Mouse (Mus musculus) stomach, embryonic 14.5 days (tissue): ENCODE measurements around the gene Rcn2. TPM values are rescaled to one million over a fixed set of nuclear protein-coding genes. Genes with fewer than 3 reads are reported as not detected.
A peak's percentile ranks its signal among the peaks of the same experiment; 100 is the strongest.

Experiments
- ATAC-seq: fragments of 200-750 bp; cut with Nextera tagmentation; 2 replicates; pipeline ENCODE4 v1.8.0; 2017; ENCODE audit warnings: low read depth, moderate TSS enrichment; ENCODE audit not compliant: insufficient number of reproducible peaks, insufficient read depth, low FRiP score
- H3K27ac ChIP-seq: fragments of 300-500 bp; sonication (generic); 2 replicates; pipeline ENCODE4 v1.5.1; 2014; ENCODE audit warnings: mild to moderate bottlenecking, low read length, moderate library complexity, mixed read lengths
- H3K27me3 ChIP-seq: fragments of 300-500 bp; sonication (generic); 2 replicates; pipeline ENCODE4 v1.6.1; 2014; ENCODE audit warnings: low read length, control low read depth, mixed read lengths; ENCODE audit not compliant: control insufficient read depth, insufficient read depth
- H3K36me3 ChIP-seq: fragments of 300-500 bp; sonication (generic); 2 replicates; pipeline ENCODE4 v1.6.1; 2014; ENCODE audit warnings: mild to moderate bottlenecking, control low read depth, low read length, moderate library complexity, mixed read lengths; ENCODE audit not compliant: control insufficient read depth, insufficient read depth
- H3K4me1 ChIP-seq: fragments of 300-500 bp; sonication (generic); 2 replicates; pipeline ENCODE4 v1.6.1; 2014; ENCODE audit warnings: low read length, control low read depth, mixed read lengths; ENCODE audit not compliant: control insufficient read depth, insufficient read depth
- H3K4me2 ChIP-seq: fragments of 300-500 bp; sonication (generic); replicated peaks from 2 replicates; pipeline ENCODE4 v1.6.1; 2014; ENCODE audit warnings: low read depth, low read length, control low read depth
- H3K4me3 ChIP-seq: fragments of 300-500 bp; sonication (generic); 2 replicates; pipeline ENCODE4 v1.5.1; 2014; ENCODE audit warnings: low read depth, low read length, control low read depth
- H3K9ac ChIP-seq: fragments of 300-500 bp; sonication (generic); replicated peaks from 2 replicates; pipeline ENCODE4 v1.6.1; 2014; ENCODE audit warnings: low read depth, mild to moderate bottlenecking, control low read depth, low read length, moderate library complexity, mixed read lengths
- H3K9me3 ChIP-seq: fragments of 300-500 bp; sonication (generic); 2 replicates; pipeline ENCODE4 v1.6.1; 2016; ENCODE audit warnings: low read depth, low read length, control low read depth; ENCODE audit not compliant: control insufficient read depth
- WGBS: fragments of 180-500 bp; shearing (Covaris S2); extraction: QIAGEN DNeasy Blood & Tissue Kit; methylation state at CpG from one replicate; pipeline ENCODE4 v1.1.7; 2014; 5-methylcytosine and 5-hydroxymethylcytosine counted together
- polyA plus RNA-seq: library from polyadenylated mRNA; unstranded; fragments of >200 nt; fragmentation: Nextera tagmentation; extraction: Ambion mirVana; gene quantifications from 2 replicates; pipeline ENCODE4 v1.2.1, GENCODE M21; 2014

The Rcn2 gene
- polyA plus RNA-seq, 1 experiment from 2014 or later, result 247 TPM

- WGBS, result 26% methylated on average over 7 of the region's 7 CpGs
- peak overlapping the region; percentile 66 for H3K27ac ChIP-seq
- H3K4me1 ChIP-seq, result peaks cover 11% of the 10 kb centered on the region
- no peak overlapping the region for H3K4me3 ChIP-seq
- no peaks in the 10 kb centered on the region for H3K27me3 ChIP-seq
- no peak overlapping the region for H3K4me2 ChIP-seq
- H3K36me3 ChIP-seq, result peaks cover 9% of the 10 kb centered on the region; the same call in 1 of the 2 replicates
- H3K9ac ChIP-seq, result no peak overlapping the region
- ATAC-seq, result no peak
- no peaks in the 10 kb centered on the region for H3K9me3 ChIP-seq
These were observed 34.4 kb downstream of the Rcn2 start for GRCm38 (mm10) chr9:56075901-56076620.

GRCm38 (mm10) chr9:56079587-56079986 is 37.9 kb downstream of the Rcn2 start:
- H3K9ac ChIP-seq, result no peak overlapping the region
- H3K36me3 ChIP-seq, result peaks cover 4% of the 10 kb centered on the region; the same call in 1 of the 2 replicates
- H3K4me3 ChIP-seq, result no peak overlapping the region
- H3K4me2 ChIP-seq, result no peak overlapping the region
- H3K27me3 ChIP-seq, result no peaks in the 10 kb centered on the region
- no peak for ATAC-seq
- H3K27ac ChIP-seq, result no peak overlapping the region
- WGBS, result 83% methylated on average over 5 of the region's 5 CpGs
- H3K4me1 ChIP-seq, result peaks cover 11% of the 10 kb centered on the region
- H3K9me3 ChIP-seq, result no peaks in the 10 kb centered on the region

- Histone ChIP-seq H3K9ac (no peak overlapping the region), H3K4me3 (no peak overlapping the region), H3K27ac (no peak overlapping the region), H3K36me3 (no peaks in the 10 kb centered on the region), H3K4me1 (peaks cover 14% of the 10 kb centered on the region; the same call in 1 of the 2 replicates), H3K4me2 (no peak overlapping the region), H3K27me3 (no peaks in the 10 kb centered on the region), H3K9me3 (no peaks in the 10 kb centered on the region)
- WGBS, result 73% methylated on average over 5 of the region's 5 CpGs
- ATAC-seq, result no peak
These were observed 44.9 kb downstream of the Rcn2 start for GRCm38 (mm10) chr9:56086524-56086923.

- Histone ChIP-seq H3K4me2 (peak within 1 kb of the TSS; percentile 21), H3K4me3 (no peak within 1 kb of the TSS), H3K9me3 (no peaks in the 10 kb centered on the region), H3K4me1 (peaks cover 14% of the 10 kb centered on the region; the same call in 1 of the 2 replicates), H3K27me3 (no peaks in the 10 kb centered on the region), H3K27ac (peak within 1 kb of the TSS; percentile 35; the same call in 1 of the 2 replicates), H3K36me3 (no peaks in the 10 kb centered on the region), H3K9ac (no peak within 1 kb of the TSS)
- peak; percentile 64; the same call in 1 of the 2 replicates for ATAC-seq
- WGBS, result 20% methylated on average over 22 of the region's 22 CpGs
These were observed 48.3 kb downstream of the Rcn2 start, which contains the start of gene Pstpip1 for GRCm38 (mm10) chr9:56089778-56090520. Pstpip1 (plus strand) TSS chr9:56089962.

GRCm38 (mm10) chr9:56090546-56091225 is 49.0 kb downstream of the Rcn2 start:
- H3K4me1 ChIP-seq, result peaks cover 14% of the 10 kb centered on the region; the same call in 1 of the 2 replicates
- no peak overlapping the region for H3K9ac ChIP-seq
- 74% methylated on average over 5 of the region's 5 CpGs for WGBS
- no peaks in the 10 kb centered on the region for H3K9me3 ChIP-seq
- no peaks in the 10 kb centered on the region for H3K27me3 ChIP-seq
- no peaks in the 10 kb centered on the region for H3K36me3 ChIP-seq
- ATAC-seq, result no peak
- peak overlapping the region; percentile 35; the same call in 1 of the 2 replicates for H3K27ac ChIP-seq
- no peak overlapping the region for H3K4me3 ChIP-seq
- no peak overlapping the region for H3K4me2 ChIP-seq

GRCm38 (mm10) chr9:56092102-56092501 is 50.5 kb downstream of the Rcn2 start:
- H3K9me3 ChIP-seq, result no peaks in the 10 kb centered on the region
- no peaks in the 10 kb centered on the region for H3K27me3 ChIP-seq
- H3K4me2 ChIP-seq, result no peak overlapping the region
- no peak overlapping the region for H3K9ac ChIP-seq
- no peak for ATAC-seq
- no peak overlapping the region for H3K4me3 ChIP-seq
- peaks cover 14% of the 10 kb centered on the region; the same call in 1 of the 2 replicates for H3K4me1 ChIP-seq
- no peak overlapping the region for H3K27ac ChIP-seq
- 39% methylated on average over 2 of the region's 2 CpGs for WGBS
- H3K36me3 ChIP-seq, result no peaks in the 10 kb centered on the region

- H3K4me2 ChIP-seq, result no peak overlapping the region
- no peaks in the 10 kb centered on the region for H3K4me1 ChIP-seq
- no peak overlapping the region for H3K4me3 ChIP-seq
- H3K36me3 ChIP-seq, result no peaks in the 10 kb centered on the region
- H3K9ac ChIP-seq, result no peak overlapping the region
- no peaks in the 10 kb centered on the region for H3K9me3 ChIP-seq
- no peaks in the 10 kb centered on the region for H3K27me3 ChIP-seq
- 0 out of 2 replicates have a peak, but pooled peaks have one; percentile 63 for ATAC-seq
- WGBS, result 75% methylated on average over 4 of the region's 4 CpGs
- H3K27ac ChIP-seq, result no peak overlapping the region
These were observed 56.1 kb downstream of the Rcn2 start for GRCm38 (mm10) chr9:56097584-56098298.
